Mouse (Mus musculus) Patski (cell line): ENCODE measurements around the gene Ppp6r2. TPM values are rescaled to one million over a fixed set of nuclear protein-coding genes. Genes with fewer than 3 reads are reported as not detected.

Experiments
- ATAC-seq: fragments of 100-300 bp; one replicate; pipeline ENCODE4 v1.8.0; 2021
- CTCF ChIA-PET: fragments of 350-600 bp; sonication (Branson Sonifier 250); formaldehyde crosslinking; loops from one replicate; lab custom pipeline; 2022; ENCODE audit warnings: inconsistent platforms; lab: Charles Lee
- POLR2A ChIA-PET: fragments of 350-600 bp; sonication (Branson Sonifier 250); formaldehyde crosslinking; loops from one replicate; lab custom pipeline; 2022; ENCODE audit warnings: antibody characterized with exemption, inconsistent platforms; lab: Charles Lee
- DNase-seq: peaks from one replicate; pipeline ENCODE4 v3.0.0-alpha.2; 2011; ENCODE audit warnings: low read depth, low spot score
- H3K27me3 ChIP-seq: fragments of 371-371 bp; one replicate; pipeline ENCODE4 v1.5.1; 2021
- CTCF ChIP-seq: fragments of 100-300 bp; IDR thresholded peaks from one replicate; pipeline ENCODE4 v1.5.1; 2021
- in situ Hi-C: fragments of 300-500 bp; cut with MboI; formaldehyde crosslinking; loops from 3 replicates; pipeline ENCODE4 v1.11.1; 2018; ENCODE audit warnings: low pct_unique_long_range_greater_than_20kb, mixed read lengths
- polyA plus RNA-seq: library from polyadenylated mRNA; unstranded; gene quantifications from one replicate; pipeline ENCODE4 v1.2.3, GENCODE M21; 2021

Gene Ppp6r2
- polyA plus RNA-seq, 1 experiment from 2014 or later, result 37.2 TPM

DNA sequence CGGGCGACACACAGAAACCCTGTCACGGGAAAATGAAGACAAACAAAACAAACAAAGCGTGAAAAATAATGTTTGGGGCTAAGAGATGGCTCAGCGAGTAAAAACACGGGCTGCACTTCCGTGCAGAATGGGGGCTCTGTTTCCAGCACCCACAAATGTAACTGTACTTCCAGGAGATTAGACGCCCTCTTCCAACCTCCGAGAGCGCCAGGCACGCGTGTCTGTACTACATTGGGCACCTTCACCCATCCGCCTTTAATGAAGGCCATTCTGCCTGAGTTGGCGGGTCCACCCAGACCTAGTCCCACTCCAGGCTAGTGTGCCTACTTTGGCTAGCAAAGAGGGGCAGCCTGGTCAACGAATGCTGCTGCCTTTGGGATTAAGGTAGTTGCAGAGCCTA lies 14.3 kb upstream of the Ppp6r2 start:
- ATAC-seq, result no peak
- in situ Hi-C loops, result no loop called here
- CTCF ChIA-PET, result interaction anchor here (1.4 to 2.7 kb wide), 3 partner anchors 10 to 69 kb away, joined by 3 to 15 read pairs (median 9); partner anchors contain the start of gene Hdac10
- no peak for TF ChIP-seq CTCF
- DNase-seq, result no peak
- POLR2A ChIA-PET, result interaction anchor here (2.1 kb wide), 2 partner anchors 18 to 28 kb away, joined by 10 read pairs; no protein-coding TSS in a partner anchor
- H3K27me3 ChIP-seq, result no peaks in the 10 kb centered on the region

- in situ Hi-C loops, result loop anchor here (10.0 kb wide), 1 partner anchor 253 kb away; the partner anchor contains the start of gene Ttll8
- ChIA-PET CTCF (interaction anchor here (1.7 kb wide), 1 partner anchor 11 kb away, joined by 9 read pairs; the partner anchor contains the start of gene Dennd6b), POLR2A (interaction anchor here (0.6 to 1.1 kb wide), 3 partner anchors 29 to 58 kb away, joined by 3 to 4 read pairs (median 4); partner anchors contain the start of gene Mapk11)
- DNase-seq (peak; percentile 6), ATAC-seq (no peak)
- no peak for TF ChIP-seq CTCF
- H3K27me3 ChIP-seq, result no peaks in the 10 kb centered on the region
These were observed 3.9 kb upstream of the Ppp6r2 start for GRCm38 (mm10) chr15:89207457-89207856.

- no peaks in the 10 kb centered on the region for H3K27me3 ChIP-seq
- CTCF ChIA-PET, result interaction anchor here (0.8 to 3.2 kb wide), 17 partner anchors 11 to 114 kb away, joined by 3 to 12 read pairs (median 4); partner anchors contain the start of genes Dennd6b, Hdac10 and Tubgcp6
- POLR2A ChIA-PET, result interaction anchor here (0.6 to 3.3 kb wide), 10 partner anchors 14 to 260 kb away, joined by 3 to 13 read pairs (median 3); partner anchors contain the start of genes Dennd6b, Hdac10, Mapk11 and Sco2
- in situ Hi-C loops, result loop anchor here (10.0 kb wide), 1 partner anchor 255 kb away; the partner anchor contains the start of gene Ttll8
- ATAC-seq (peak; percentile 22), DNase-seq (peak; percentile 64)
- peak; percentile 88 for TF ChIP-seq CTCF
These were observed 1.2 kb upstream of the Ppp6r2 start for GRCm38 (mm10) chr15:89209886-89210761.

DNA sequence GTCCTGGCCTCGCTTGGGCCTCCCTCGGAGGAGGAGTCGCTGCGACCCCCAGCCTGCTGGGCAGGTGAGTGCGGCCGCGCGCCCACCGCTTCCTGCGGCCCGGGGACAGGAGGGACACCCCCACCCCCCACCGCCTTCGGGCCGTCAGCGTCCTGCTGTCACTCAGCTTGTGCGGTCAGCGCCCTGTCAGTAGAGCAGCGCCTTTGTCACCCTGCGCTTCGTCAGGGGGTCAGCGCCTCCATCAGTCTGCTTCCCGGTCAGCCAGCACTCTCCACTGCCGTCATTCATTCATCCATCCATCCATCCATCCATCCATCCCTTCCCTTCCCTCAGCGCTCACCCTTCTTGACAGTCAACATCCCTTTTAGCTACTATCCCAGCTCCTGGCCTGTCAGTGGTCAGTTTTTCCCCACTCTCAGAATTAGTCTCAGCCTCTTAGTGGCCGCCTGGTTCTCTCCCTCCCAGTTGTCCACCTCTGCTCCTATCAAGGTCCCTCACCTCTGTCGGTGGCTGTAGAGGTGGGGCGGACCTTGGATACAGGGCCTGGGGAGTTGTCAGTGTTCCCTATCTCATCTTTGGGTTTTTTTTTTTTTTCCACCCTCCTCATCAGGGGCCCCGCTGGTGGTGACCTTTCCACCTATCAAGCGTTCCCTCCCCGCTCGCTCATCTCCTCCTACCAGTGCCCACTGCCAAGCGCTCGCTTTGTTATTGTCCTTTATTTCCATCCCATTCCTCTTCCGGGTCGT lies 536 bp downstream of the Ppp6r2 start:
- POLR2A ChIA-PET, result interaction anchor here (0.6 to 3.3 kb wide), 4 partner anchors 16 to 111 kb away, joined by 3 to 13 read pairs (median 4); partner anchors contain the start of genes Dennd6b and Hdac10
- no peak for TF ChIP-seq CTCF
- CTCF ChIA-PET, result interaction anchor here (0.8 to 3.2 kb wide), 5 partner anchors 16 to 106 kb away, joined by 3 to 12 read pairs (median 4); partner anchors contain the start of gene Dennd6b
- no peaks in the 10 kb centered on the region for H3K27me3 ChIP-seq
- DNase-seq (no peak), ATAC-seq (peak; percentile 13)
- in situ Hi-C loops, result no loop called here

GRCm38 (mm10) chr15:89212495-89212894 lies 1.1 kb downstream of the Ppp6r2 start:
- DNase-seq, result no peak
- ChIA-PET CTCF (interaction anchor here (3.2 kb wide), 2 partner anchors 17 to 95 kb away, joined by 9 to 12 read pairs; partner anchors contain the start of gene Dennd6b), POLR2A (interaction anchor here (0.6 to 3.3 kb wide), 5 partner anchors 15 to 111 kb away, joined by 3 to 13 read pairs (median 4); partner anchors contain the start of genes Dennd6b, Hdac10 and Tubgcp6)
- TF ChIP-seq CTCF, result no peak
- in situ Hi-C loops, result no loop called here
- H3K27me3 ChIP-seq, result no peaks in the 10 kb centered on the region
- ATAC-seq, result no peak

GRCm38 (mm10) chr15:89213517-89213916 lies 2.2 kb downstream of the Ppp6r2 start:
- POLR2A ChIA-PET, result interaction anchor here (0.7 kb wide), 1 partner anchor 232 kb away, joined by 6 read pairs; no protein-coding TSS in a partner anchor
- ATAC-seq (no peak), DNase-seq (no peak)
- CTCF ChIA-PET, result interaction anchor here (0.9 to 1.9 kb wide), 2 partner anchors 10 to 85 kb away, joined by 3 to 5 read pairs; partner anchors contain the start of gene Hdac10
- in situ Hi-C loops, result no loop called here
- no peak for TF ChIP-seq CTCF
- no peaks in the 10 kb centered on the region for H3K27me3 ChIP-seq

GRCm38 (mm10) chr15:89214953-89215352 lies 3.6 kb downstream of the Ppp6r2 start:
- ATAC-seq, result no peak
- CTCF ChIA-PET, result interaction anchor here (0.9 to 1.9 kb wide), 2 partner anchors 15 to 87 kb away, joined by 3 to 5 read pairs; partner anchors contain the start of gene Hdac10
- in situ Hi-C loops, result no loop called here
- no peaks in the 10 kb centered on the region for H3K27me3 ChIP-seq
- no peak for TF ChIP-seq CTCF
- POLR2A ChIA-PET, result interaction anchor here (0.6 kb wide), 1 partner anchor 385 kb away, joined by 5 read pairs; no protein-coding TSS in a partner anchor
- DNase-seq, result no peak

GRCm38 (mm10) chr15:89215611-89216233 lies 4.4 kb downstream of the Ppp6r2 start:
- H3K27me3 ChIP-seq, result no peaks in the 10 kb centered on the region
- TF ChIP-seq CTCF, result no peak
- in situ Hi-C loops, result no loop called here
- DNase-seq (no peak), ATAC-seq (no peak)
- CTCF ChIA-PET, result interaction anchor here (0.5 to 1.9 kb wide), 4 partner anchors 14 to 926 kb away, joined by 3 to 5 read pairs (median 3); partner anchors contain the start of genes Hdac10 and Sco2
- POLR2A ChIA-PET, result interaction anchor here (1.1 kb wide), 1 partner anchor 24 kb away, joined by 3 read pairs; no protein-coding TSS in a partner anchor

- H3K27me3 ChIP-seq, result no peaks in the 10 kb centered on the region
- CTCF ChIA-PET, result interaction anchor here (0.9 kb wide), 1 partner anchor 50 kb away, joined by 3 read pairs; no protein-coding TSS in a partner anchor
- TF ChIP-seq CTCF, result peak; percentile 52
- in situ Hi-C loops, result no loop called here
- POLR2A ChIA-PET, result no interaction called here
- ATAC-seq (peak; percentile 60), DNase-seq (peak; percentile 20)
These were observed 22.2 kb downstream of the Ppp6r2 start for GRCm38 (mm10) chr15:89233586-89233985.
